Mouse (Mus musculus) T-cell, adult 2 months (primary cell): ENCODE results near the gene Zbtb8b.
A peak's percentile ranks its signal among the peaks of the same experiment; 100 is the strongest.
"Not testable (repeated sequence)": the region's sequence is repeated elsewhere in the genome, so short reads cannot be mapped to it uniquely, and the experiment has no call there.

ENCODE experiments used
- DNase-seq: peaks from one replicate; pipeline ENCODE4 v3.0.0; 2022; ENCODE audit warnings: low spot score

The Zbtb8b gene

GRCm38 (mm10) chr4:129416478-129416877, 24.2 kb downstream of the Zbtb8b start:
- no peak for DNase-seq

DNA sequence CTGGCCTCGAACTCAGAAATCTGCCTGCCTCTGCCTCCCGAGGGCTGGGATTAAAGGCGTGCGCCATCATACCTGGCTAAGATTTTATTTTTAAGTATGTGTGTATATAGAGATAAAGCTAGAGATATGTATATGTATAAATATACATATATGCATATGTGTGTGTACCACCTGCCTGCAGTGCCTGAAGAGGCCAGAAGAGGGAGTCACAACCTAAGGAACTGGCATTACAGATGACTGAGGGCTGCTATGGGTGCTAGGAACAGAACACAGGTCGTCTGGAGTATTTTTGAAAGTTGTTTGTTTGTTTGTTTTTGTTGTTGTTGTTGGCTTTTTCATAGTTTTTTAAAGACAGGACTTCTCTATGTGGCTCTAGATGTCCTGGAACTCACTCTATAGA, 24.8 kb downstream of the Zbtb8b start:
- no peak for DNase-seq

- no peak for DNase-seq
Observed at GRCm38 (mm10) chr4:129410991-129411390, 29.7 kb downstream of the Zbtb8b start.

DNA sequence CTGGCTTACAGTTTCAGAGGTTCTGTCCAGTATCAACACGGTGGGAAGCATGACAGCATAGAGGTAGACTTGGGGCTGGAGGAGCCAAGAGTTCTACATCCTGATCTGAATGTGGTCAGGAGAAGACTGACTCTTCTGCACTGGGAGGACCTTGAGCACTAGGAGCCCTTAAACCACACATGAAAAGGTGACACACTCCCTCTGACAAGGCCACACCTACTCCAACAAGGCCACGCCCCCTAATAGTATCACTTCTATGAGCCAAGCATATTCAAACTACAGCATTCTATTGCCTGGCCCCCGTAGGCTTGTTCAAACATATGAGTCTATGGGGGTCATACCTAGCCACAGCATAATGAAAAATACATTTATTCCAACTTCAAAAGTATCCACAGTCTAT, 30.1 kb downstream of the Zbtb8b start:
- DNase-seq = not testable (repeated sequence)

DNA sequence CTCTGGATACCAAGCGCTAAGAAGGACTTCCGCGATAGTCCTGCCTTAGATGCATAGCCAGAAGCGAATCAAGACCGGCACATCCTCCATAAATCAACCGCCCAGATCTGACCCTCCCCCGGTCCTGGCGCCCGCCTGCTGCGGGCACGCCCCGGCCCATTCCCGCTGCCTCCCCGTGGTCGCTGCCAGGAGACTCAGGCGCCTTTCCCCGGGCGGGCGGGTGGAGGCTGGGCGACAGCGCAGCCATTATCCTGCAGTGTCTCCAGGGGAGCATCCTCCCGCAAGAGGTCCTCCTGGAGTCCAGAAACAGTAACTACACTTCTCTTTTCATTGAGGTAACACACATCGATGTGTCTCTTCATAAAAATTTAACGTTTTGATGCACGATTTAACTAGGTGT, 34.2 kb downstream of the Zbtb8b start:
- peak; percentile 52 for DNase-seq

DNA sequence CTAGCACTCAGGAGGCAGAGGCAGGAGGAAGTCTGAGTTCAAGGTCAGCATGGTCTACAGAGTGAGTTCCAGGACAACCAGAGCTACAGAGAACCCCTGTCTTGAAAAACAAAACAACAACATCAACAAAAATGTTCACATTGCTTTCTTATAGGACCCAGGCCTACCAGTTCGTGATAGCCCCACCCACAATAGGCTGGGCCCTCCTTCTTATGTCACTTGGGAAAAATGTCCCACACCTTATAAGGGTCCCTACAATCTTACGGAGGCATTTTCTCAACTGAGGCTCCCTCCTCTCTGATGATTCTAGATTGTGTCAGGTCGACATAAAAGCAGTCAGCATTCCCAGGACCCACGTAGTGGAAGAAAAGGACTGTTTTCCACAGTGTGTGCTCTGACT, 40.8 kb downstream of the Zbtb8b start:
- no peak for DNase-seq

- no peak for DNase-seq
Observed at GRCm38 (mm10) chr4:129396960-129397359, 43.7 kb downstream of the Zbtb8b start.

DNA sequence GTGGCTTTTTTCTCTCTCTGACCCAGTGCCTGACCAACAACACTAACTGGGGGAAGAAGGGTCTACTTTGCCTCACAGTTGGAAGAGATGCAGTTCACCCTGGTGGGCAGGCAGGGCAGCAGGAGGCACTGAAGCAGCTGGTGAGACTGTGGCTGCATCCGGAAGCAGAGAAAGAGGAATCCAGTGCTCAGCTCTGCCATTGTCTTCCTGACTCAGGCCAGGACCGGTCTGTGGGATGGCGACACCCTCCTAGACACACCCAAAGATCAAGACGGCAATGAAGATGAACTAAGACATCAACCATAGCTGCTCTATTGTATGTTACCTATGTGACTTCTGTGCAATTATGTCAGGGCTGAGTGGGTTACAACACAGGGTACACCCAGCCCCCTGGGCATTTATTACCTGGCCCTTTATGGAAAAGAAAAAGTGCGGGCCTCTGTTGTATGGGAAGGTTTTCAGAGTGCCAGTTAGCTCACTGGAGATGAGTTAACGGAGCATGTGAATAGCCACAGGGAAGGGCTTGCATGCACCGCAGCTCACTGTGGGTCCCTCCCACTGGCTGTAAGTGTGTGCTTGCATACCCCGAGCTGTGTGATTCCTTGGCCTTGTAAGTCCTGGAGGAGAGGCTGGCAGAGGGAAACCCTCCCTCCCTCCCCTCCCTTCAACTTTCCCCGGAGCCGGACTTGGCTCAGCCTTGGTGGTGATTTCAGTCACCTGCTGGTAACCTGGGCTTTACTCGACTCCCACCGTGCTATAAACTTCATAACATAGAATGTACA, 46.4 kb downstream of the Zbtb8b start:
- no peak for DNase-seq

DNA sequence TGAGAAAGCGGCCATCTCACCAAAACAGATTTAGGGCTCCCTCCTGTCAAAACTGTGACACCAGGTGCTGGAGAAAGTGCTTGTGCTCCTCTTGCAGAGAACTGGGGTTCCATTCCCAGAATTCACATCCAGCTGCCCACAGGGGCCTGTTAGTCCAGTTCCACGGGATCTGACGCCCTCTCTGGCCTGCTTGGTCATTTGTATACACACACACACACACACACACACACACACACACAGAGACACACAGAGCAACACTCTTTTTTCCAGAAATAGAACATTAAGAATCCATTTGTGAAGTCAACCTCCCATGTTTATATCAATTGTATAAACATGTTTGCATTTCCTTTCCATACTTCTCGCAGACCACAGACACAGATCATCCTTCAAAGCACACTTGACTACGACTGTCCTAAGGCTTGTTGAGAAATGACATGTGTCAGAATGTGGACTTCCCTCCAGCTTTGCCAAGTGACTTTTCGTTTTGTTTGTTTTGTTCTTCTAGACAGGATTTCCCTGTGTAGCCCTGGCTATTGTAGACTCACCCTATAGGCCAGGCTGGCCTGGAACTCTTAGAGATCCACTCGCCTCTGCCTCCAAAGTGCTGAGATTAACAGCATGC, 49.6 kb downstream of the Zbtb8b start:
- DNase-seq = no peak

DNA sequence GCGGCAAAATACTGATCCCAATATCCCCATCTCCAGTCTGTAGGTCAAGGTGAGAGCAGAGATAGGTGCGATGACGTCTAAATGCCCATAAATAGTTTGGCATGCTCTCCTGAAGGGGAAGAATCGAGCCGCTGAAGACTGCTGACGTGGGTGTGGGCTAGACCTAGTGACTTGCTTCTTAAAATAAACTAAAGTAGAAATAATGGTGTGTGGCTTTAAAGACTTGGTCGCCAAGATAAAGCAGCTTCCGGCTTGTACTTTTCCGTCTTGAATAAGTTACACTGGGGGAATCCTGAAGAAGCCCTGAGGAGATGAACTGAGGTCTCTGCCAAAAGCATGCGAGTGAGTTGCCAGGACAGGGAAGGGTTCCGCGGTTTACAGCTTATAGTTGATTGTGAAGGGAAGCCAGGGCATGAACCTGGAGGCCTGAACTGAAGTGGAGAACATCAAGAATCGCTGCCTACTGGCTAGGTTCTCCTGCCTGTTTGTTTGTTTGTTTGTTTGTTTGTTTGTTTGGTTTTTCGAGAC, 50.4 kb downstream of the Zbtb8b start:
- DNase-seq = no peak

GRCm38 (mm10) chr4:129388404-129388803, 52.2 kb downstream of the Zbtb8b start:
- DNase-seq = no peak

GRCm38 (mm10) chr4:129386989-129387388, 53.7 kb downstream of the Zbtb8b start:
- DNase-seq = no peak

DNA sequence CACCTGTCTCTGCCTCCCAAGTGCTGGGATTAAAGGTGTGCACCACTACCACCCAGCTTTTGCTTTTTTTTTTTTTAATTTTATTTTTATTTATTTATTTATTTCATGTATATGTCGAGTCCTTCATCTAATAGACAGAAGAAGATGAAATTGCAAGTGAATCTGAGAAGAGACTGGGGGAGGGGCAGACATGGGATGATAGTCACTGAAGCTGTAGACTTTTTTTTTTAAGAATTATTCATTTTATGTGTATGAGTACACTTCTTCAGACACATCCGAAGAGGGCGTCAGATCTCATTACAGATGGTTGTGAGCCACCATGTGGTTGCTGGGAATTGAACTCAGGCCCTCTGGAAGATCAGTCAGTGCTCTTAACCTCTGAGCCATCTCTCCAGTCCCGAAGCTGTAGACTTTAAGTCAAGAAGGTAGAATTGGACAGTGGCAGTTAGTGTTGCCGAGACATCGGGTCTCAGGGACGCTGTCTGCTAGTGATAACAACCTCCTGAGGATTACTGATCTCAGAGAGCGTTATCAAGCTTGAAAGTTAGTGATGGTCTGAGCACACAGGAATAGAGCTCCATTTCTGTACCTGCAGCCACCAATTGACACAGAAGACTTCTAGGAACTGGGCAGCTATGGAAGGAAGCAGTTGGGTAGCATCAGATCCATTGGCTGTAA, 54.2 kb downstream of the Zbtb8b start:
- DNase-seq = no peak

DNA sequence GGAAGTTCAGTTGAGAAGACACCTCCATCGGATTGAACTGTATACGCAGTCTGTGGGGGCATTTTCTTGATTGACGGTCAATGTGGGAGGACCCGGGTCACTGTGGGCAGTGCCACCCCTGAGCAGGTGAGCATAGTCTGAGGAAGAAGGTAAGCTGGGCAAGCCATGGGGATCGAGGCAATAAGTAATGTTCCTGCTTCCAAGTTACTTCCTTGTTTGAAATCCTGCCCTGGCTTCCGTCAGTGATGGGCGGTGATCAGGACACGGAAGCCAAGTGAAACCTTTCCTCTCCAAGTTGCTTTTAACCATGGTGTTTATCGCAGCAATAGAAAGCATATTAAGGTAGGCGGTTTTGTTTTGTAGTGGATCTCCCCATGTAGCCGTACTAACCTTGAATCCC, 55.0 kb downstream of the Zbtb8b start:
- DNase-seq = no peak

GRCm38 (mm10) chr4:129384440-129384839, 56.2 kb downstream of the Zbtb8b start:
- DNase-seq = no peak

- no peak for DNase-seq
Observed at GRCm38 (mm10) chr4:129383586-129383985, 57.1 kb downstream of the Zbtb8b start.

DNA sequence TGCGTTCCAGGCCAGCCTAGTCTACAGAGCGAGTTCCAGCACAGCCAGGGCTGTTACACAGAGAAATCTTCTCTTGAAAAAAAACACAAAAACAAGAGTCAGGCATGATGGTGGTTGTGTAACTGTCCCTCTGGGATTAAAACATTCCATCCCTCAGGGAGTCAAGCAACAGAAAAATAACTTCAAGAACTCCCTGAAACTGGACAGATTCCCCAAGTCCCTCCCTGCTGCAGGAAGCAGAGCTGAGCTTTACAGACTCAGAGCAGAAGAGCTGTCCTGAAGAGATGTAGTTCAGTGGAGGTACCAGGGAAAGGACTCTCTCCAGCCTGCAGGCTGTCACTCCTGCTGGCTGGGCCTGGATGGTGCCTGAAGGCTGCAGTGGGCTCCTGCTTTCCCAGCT, 58.2 kb downstream of the Zbtb8b start:
- no peak for DNase-seq

DNA sequence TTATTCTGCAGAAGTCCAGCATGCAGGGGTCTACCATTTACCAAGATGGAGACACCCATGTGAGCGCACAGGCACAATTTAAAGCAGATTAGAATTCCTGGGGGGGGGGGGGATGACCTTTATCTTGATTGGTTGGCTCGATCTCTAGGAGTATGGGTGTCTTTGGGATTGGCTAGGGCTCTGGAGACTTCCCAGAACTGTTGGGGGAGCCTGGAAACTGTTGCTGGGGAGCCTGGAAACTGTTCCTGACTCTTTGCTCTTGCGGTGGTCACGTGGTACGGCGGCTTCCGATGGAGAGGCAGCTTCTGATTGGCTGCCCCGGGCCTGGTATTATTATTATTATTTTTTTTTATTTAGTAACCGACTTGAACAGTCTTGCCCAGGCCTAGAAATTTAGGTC, 58.6 kb downstream of the Zbtb8b start:
- no peak for DNase-seq

DNA sequence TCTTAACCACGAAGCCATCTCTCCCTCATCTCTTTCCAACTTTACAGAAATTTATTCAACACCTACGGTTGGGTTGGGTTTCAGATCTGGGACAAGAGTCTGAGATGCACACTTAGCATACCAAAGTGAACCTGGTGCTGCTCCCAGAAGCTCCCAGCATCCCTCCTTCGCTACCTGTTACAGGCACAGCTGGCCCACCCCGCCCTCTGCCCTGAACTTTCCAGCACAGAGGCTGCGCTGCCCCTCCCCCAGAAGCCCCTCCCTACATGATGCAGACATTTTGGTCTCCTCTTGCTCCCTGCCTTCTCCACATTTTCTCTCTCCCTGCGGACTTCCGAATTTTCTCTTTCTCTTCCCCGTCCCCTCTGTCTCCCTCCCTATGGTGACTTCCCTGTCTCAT, 59.5 kb downstream of the Zbtb8b start:
- DNase-seq = no peak

DNA sequence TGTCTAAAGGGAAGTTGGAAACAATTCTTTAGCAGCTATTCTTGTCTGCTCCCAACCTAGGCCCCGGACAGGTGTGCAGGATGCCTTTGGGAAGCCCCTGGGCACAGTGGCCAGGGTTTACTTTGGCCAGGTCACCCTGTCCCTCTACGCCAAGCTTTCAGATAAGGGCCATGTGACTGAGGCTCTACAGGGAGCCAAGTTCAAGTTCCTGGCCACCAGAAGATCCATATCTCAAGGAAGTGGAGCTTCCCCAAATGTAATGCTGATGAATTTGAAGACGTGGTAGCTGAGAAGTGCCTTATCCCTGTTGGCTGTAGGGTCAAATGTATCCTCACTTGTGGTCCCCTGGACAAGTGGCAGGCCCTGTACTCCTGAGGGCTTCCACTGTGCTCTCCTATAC, 60.8 kb downstream of the Zbtb8b start:
- no peak for DNase-seq

DNA sequence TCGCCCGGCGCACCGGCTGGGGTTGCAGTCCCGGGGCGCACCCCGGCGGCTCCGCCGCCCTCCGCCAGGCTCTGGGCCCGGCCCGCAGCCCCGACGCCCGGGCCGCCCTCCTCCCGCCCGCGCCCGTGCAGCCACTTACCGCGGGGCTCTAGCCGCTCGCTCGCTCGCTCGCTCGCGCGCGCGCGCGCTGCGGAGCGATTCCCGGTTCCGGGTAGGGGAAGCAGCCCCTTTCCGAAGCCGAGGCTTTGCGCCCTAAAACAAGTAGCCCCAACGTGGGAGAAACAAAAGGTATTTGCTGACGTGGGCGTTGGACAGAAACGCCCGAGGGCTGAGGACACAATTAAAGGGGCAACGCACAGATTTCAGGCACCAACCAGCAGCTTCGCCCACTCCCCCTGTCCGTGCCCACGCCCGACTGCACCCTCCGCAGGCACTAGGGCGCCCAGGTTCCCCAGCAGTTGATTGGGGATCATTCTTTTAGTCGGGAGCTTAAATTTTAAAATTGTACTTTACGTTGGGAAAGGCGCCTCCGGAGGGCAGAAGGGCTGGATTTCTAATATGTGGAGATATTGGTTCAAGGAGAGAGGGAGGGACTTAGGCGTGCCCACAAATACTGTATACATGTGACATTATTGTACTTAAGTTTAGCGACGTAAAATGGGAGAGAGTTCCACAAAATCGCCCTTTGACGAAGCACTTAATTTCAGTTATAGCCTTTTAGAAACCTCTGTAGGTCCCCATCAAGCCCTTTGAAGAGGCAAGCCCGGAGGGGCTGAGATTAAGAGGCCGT, 62.9 kb downstream of the Zbtb8b start, which contains the start of gene Zbtb8a:
TSS of gene Zbtb8a (minus strand) at position 516 of the 790 bp plus-strand sequence.
- peak; percentile 41 for DNase-seq

GRCm38 (mm10) chr4:129376961-129377545, 63.6 kb downstream of the Zbtb8b start:
- DNase-seq = peak; percentile 44
